Mouse (Mus musculus): Measurements from ENCODE around the gene Gm815.

- TF ChIP-seq CTCF (IDR thresholded peaks at IDR 0.05; ENCODE audit: control insufficient read depth, insufficient read depth, insufficient replicate concordance, low read depth, low read length) (no peak), POLR2A (IDR thresholded peaks at IDR 0.05; ENCODE audit: control insufficient read depth, low read depth, low read length) (no peak)
These were observed 39.7 kb upstream of the Gm815 start for GRCm38 (mm10) chr19:26846017-26846285.

Data from testis, adult 2 months (tissue).